Mouse (Mus musculus) MEL (cell line): ENCODE data around the gene Gsg1l2. TPM values are rescaled to one million over a fixed set of nuclear protein-coding genes. Genes with fewer than 3 reads are reported as not detected.

Experiments
- DNase-seq: peaks from one replicate; pipeline ENCODE4 v3.0.0; 2011; ENCODE audit warnings: low read depth, low spot score
- H3K27ac ChIP-seq: 2 replicates; pipeline ENCODE4 v1.5.1; 2012; ENCODE audit warnings: low read depth, mild to moderate bottlenecking, control low read depth, low read length, moderate library complexity; ENCODE audit not compliant: control insufficient read depth
- H3K27me3 ChIP-seq, 2 experiments: fragments of 150-350 bp in 1 of 2; sonication (generic) in 1 of 2; 2 replicates each; pipeline ENCODE4 v1.6.1; 2012; ENCODE audit warnings: low read length in 2 of 2, mild to moderate bottlenecking in 2 of 2, improper control_type of control experiment in 1 of 2, moderate library complexity in 1 of 2; ENCODE audit not compliant: insufficient read depth in 2 of 2, control insufficient read depth in 1 of 2
- H3K36me3 ChIP-seq, 2 experiments: 2 replicates each; pipeline ENCODE4 v1.6.1; 2012 to 2014; ENCODE audit warnings: low read length in 2 of 2, improper control_type of control experiment in 1 of 2, inconsistent platforms in 1 of 2, mild to moderate bottlenecking in 1 of 2; ENCODE audit not compliant: insufficient read depth in 2 of 2, control insufficient read depth in 1 of 2
- H3K4me1 ChIP-seq, 2 experiments: fragments of 150-350 bp in 1 of 2; sonication (generic) in 1 of 2; 2 replicates each; pipeline ENCODE4 v1.6.1; 2012; ENCODE audit warnings: low read length in 2 of 2, improper control_type of control experiment in 1 of 2, mild to moderate bottlenecking in 1 of 2; ENCODE audit not compliant: insufficient read depth in 2 of 2, control insufficient read depth in 1 of 2
- H3K4me3 ChIP-seq, 2 experiments: fragments of 150-350 bp in 1 of 2; sonication (generic) in 1 of 2; 2 replicates each; pipeline ENCODE4 v1.5.1; 2012; ENCODE audit warnings: low read depth in 2 of 2, low read length in 2 of 2, mild to moderate bottlenecking in 2 of 2, moderate library complexity in 2 of 2, control low read depth in 1 of 2, improper control_type of control experiment in 1 of 2; ENCODE audit not compliant: control insufficient read depth in 1 of 2, insufficient read depth in 1 of 2
- H3K79me2 ChIP-seq: 2 replicates; pipeline ENCODE4 v1.6.1; 2012; ENCODE audit warnings: mild to moderate bottlenecking, low read length, moderate library complexity; ENCODE audit not compliant: control insufficient read depth, poor library complexity, insufficient read depth
- H3K9ac ChIP-seq: 2 replicates; pipeline ENCODE4 v1.6.1; 2012; ENCODE audit warnings: low read depth, mild to moderate bottlenecking, control low read depth, low read length, moderate library complexity; ENCODE audit not compliant: control insufficient read depth, poor library complexity, severe bottlenecking
- H3K9me3 ChIP-seq: fragments of 150-350 bp; sonication (generic); replicated peaks from 2 replicates; pipeline ENCODE4 v1.6.1; 2012; ENCODE audit warnings: mild to moderate bottlenecking, low read length, improper control_type of control experiment, moderate library complexity; ENCODE audit not compliant: insufficient read depth
- CHD1 ChIP-seq: IDR thresholded peaks from 2 replicates; pipeline ENCODE4 v1.6.1; 2012; ENCODE audit warnings: low read depth, mild to moderate bottlenecking, inconsistent platforms, low read length, improper control_type of control experiment
- CHD2 ChIP-seq: IDR thresholded peaks from 2 replicates; pipeline ENCODE4 v1.6.1; 2011; ENCODE audit warnings: low read length, improper control_type of control experiment
- CTCF ChIP-seq, 3 experiments: IDR thresholded peaks in 2 of 3; conservative IDR thresholded peaks in 1 of 3; 2 replicates each; pipeline ENCODE4 v1.5.1; 2011 to 2012; ENCODE audit warnings: low read length in 3 of 3, low read depth in 2 of 3, mild to moderate bottlenecking in 2 of 3, improper control_type of control experiment in 1 of 3, inconsistent platforms in 1 of 3, mixed read lengths in 1 of 3, moderate library complexity in 1 of 3; ENCODE audit not compliant: control insufficient read depth in 1 of 3, insufficient read depth in 1 of 3, poor library complexity in 1 of 3, severe bottlenecking in 1 of 3
- E2F4 ChIP-seq: IDR thresholded peaks from 2 replicates; pipeline ENCODE4 v1.6.1; 2011; ENCODE audit warnings: low read depth, low read length, improper control_type of control experiment, borderline replicate concordance
- ELF1 ChIP-seq: IDR thresholded peaks from 2 replicates; pipeline ENCODE4 v1.6.1; 2014; ENCODE audit warnings: low read depth, mild to moderate bottlenecking, inconsistent platforms, low read length, improper control_type of control experiment, moderate library complexity
- HCFC1 ChIP-seq: IDR thresholded peaks from 2 replicates; pipeline ENCODE4 v1.6.1; 2012; ENCODE audit warnings: low read depth, mild to moderate bottlenecking, inconsistent platforms, low read length, improper control_type of control experiment, moderate library complexity
- KAT2A ChIP-seq: conservative IDR thresholded peaks from 2 replicates; pipeline ENCODE4 v1.6.1; 2012; ENCODE audit warnings: low read depth, low read length, improper control_type of control experiment, inconsistent platforms
- MAFK ChIP-seq: IDR thresholded peaks from 2 replicates; pipeline ENCODE4 v1.6.1; 2011; ENCODE audit warnings: low read depth, mild to moderate bottlenecking, low read length, improper control_type of control experiment, borderline replicate concordance
- MAZ ChIP-seq: IDR thresholded peaks from 2 replicates; pipeline ENCODE4 v1.6.1; 2012; ENCODE audit warnings: low read depth, mild to moderate bottlenecking, inconsistent platforms, low read length, improper control_type of control experiment
- MEF2A ChIP-seq: IDR thresholded peaks from 2 replicates; pipeline ENCODE4 v1.6.1; 2014; ENCODE audit warnings: low read depth, mild to moderate bottlenecking, inconsistent platforms, low read length, improper control_type of control experiment; ENCODE audit not compliant: poor library complexity, insufficient replicate concordance, severe bottlenecking; ENCODE audit errors: extremely low read depth
- MXI1 ChIP-seq: IDR thresholded peaks from 2 replicates; pipeline ENCODE4 v1.6.1; 2011; ENCODE audit warnings: mild to moderate bottlenecking, low read depth, low read length, improper control_type of control experiment
- MYB ChIP-seq: IDR thresholded peaks from 2 replicates; pipeline ENCODE4 v1.6.1; 2011; ENCODE audit warnings: mild to moderate bottlenecking, low read depth, low read length, improper control_type of control experiment
- MYC ChIP-seq: IDR thresholded peaks from 2 replicates; pipeline ENCODE4 v1.6.1; 2011; ENCODE audit warnings: low read depth, mild to moderate bottlenecking, low read length, improper control_type of control experiment, moderate library complexity
- POLR2A ChIP-seq, 2 experiments: IDR thresholded peaks; 2 replicates each; pipeline ENCODE4 v1.6.1; 2011 to 2012; ENCODE audit warnings: low read length in 2 of 2, mild to moderate bottlenecking in 2 of 2, control low read depth in 1 of 2, improper control_type of control experiment in 1 of 2, low read depth in 1 of 2, moderate library complexity in 1 of 2; ENCODE audit not compliant: control insufficient read depth in 1 of 2, insufficient read depth in 1 of 2, poor library complexity in 1 of 2
- SIN3A ChIP-seq: IDR thresholded peaks from 2 replicates; pipeline ENCODE4 v1.6.1; 2012; ENCODE audit warnings: low read length, improper control_type of control experiment, inconsistent platforms
- TAL1 ChIP-seq: IDR thresholded peaks from 2 replicates; pipeline ENCODE4 v1.6.1; 2012; ENCODE audit warnings: mild to moderate bottlenecking, inconsistent platforms, low read length, moderate library complexity, mixed read lengths
- USF2 ChIP-seq, 2 experiments: IDR thresholded peaks; 2 replicates each; pipeline ENCODE4 v1.6.1; 2011 to 2012; ENCODE audit warnings: improper control_type of control experiment in 2 of 2, low read length in 2 of 2, borderline replicate concordance in 1 of 2, inconsistent platforms in 1 of 2, low read depth in 1 of 2, mild to moderate bottlenecking in 1 of 2; ENCODE audit not compliant: insufficient read depth in 1 of 2
- ZC3H11A ChIP-seq: IDR thresholded peaks from 2 replicates; pipeline ENCODE4 v1.6.1; 2012; ENCODE audit warnings: low read depth, mild to moderate bottlenecking, inconsistent platforms, low read length, improper control_type of control experiment
- polyA plus RNA-seq, 2 experiments: library from polyadenylated mRNA; stranded (reverse) in 1 of 2; unstranded in 1 of 2; fragments of >175 nt in 1 of 2; fragments of >200 nt in 1 of 2; gene quantifications; 2 replicates each; pipeline versions ENCODE4 v1.2.1 to v1.2.4; 2012; ENCODE audit warnings: low replicate concordance in 2 of 2, low read depth in 1 of 2; ENCODE audit not compliant: insufficient read length in 2 of 2, insufficient read depth in 1 of 2, missing spikeins in 1 of 2
- total RNA-seq: library from RNA; depleted of rRNA; stranded (reverse); fragments of 300-350 nt; gene quantifications from 2 replicates; pipeline ENCODE4 v1.2.3, GENCODE M21; 2012

Gene Gsg1l2
- total and polyA plus RNA-seq, 3 experiments, result not detected

GRCm38 (mm10) chr11:67811535-67811934 is 37.1 kb downstream of the Gsg1l2 start:
- no peaks in the 10 kb centered on the region for H3K9me3 ChIP-seq
- no peak overlapping the region for H3K27ac ChIP-seq
- no peaks in the 10 kb centered on the region for H3K79me2 ChIP-seq
- no peak for TF ChIP-seq CHD2
- TF ChIP-seq MAZ, result no peak
- no peak for TF ChIP-seq CHD1
- no peak for TF ChIP-seq TAL1
- no peak for TF ChIP-seq MYC
- TF ChIP-seq MEF2A, result no peak
- no peak for TF ChIP-seq POLR2A (IDR thresholded peaks at IDR 0.05; ENCODE audit: control insufficient read depth in 1 of 2, insufficient read depth in 1 of 2, low read depth in 1 of 2, low read length in 2 of 2, poor library complexity in 1 of 2)
- no peak for TF ChIP-seq ZC3H11A
- TF ChIP-seq HCFC1, result no peak
- TF ChIP-seq KAT2A, result no peak
- no peak for TF ChIP-seq ELF1
- TF ChIP-seq E2F4, result no peak
- H3K9ac ChIP-seq, result no peak overlapping the region
- no peaks in the 10 kb centered on the region for H3K27me3 ChIP-seq
- no peak overlapping the region for H3K4me3 ChIP-seq
- DNase-seq, result no peak
- H3K4me1 ChIP-seq, result no peaks in the 10 kb centered on the region
- H3K36me3 ChIP-seq, result no peaks in the 10 kb centered on the region

DNA sequence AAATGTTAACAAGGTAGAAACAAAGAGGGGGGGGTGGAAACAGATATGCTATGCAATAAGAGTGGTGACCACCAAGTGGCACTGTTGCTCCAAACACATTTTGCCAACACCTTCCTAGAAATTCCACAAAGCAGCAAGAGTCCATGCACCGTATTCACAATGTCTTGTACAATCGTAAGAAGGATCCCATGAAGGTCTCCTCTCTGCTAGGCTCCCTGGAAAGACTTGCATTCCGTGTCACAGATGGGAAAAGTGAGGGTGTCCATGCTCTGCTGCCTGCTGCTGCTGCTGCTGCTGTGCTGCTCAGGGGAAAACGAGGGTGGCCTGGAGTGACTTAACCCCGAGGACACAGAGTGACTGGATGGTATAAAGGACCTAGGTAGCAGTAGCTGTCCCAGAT is 45.2 kb downstream of the Gsg1l2 start:
- no peaks in the 10 kb centered on the region for H3K79me2 ChIP-seq
- H3K9ac ChIP-seq, result no peak overlapping the region
- TF ChIP-seq KAT2A (no peak), CTCF (IDR thresholded peaks at IDR 0.05 in 2 of 3, conservative IDR thresholded peaks at IDR 0.05 in 1 of 3; ENCODE audit: control insufficient read depth in 1 of 3, insufficient read depth in 1 of 3, low read depth in 2 of 3, low read length in 3 of 3, poor library complexity in 1 of 3, severe bottlenecking in 1 of 3) (peak in 1 of 3 experiments; percentile 4; a peak in 2 of 6 replicates)
- no peaks in the 10 kb centered on the region for H3K36me3 ChIP-seq
- no peaks in the 10 kb centered on the region for H3K4me1 ChIP-seq
- H3K9me3 ChIP-seq, result no peaks in the 10 kb centered on the region
- no peak for DNase-seq
- no peak overlapping the region for H3K27ac ChIP-seq
- H3K27me3 ChIP-seq, result no peaks in the 10 kb centered on the region
- H3K4me3 ChIP-seq, result no peak overlapping the region

DNA sequence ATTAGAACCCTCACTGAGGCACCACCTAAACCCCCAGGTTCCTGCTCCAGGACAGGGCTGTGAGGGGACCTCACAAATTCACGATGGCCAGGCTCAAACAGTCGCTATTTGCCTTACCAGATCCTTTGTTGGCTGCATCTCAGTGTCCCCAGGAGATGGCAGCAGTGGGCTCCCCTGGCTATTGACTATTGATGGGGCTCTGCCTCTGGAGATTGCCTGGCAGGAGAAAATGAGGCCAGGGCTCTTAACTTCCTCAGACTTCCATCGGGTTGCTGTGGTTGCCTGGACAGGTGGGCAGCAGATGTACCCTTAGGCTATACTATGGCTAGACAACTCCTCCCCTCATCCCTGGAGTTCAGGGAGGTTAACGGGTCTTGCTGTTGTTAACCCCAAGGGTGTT is 45.8 kb downstream of the Gsg1l2 start:
- H3K27ac ChIP-seq, result no peak overlapping the region
- no peak overlapping the region for H3K4me3 ChIP-seq
- DNase-seq, result no peak
- H3K36me3 ChIP-seq, result no peaks in the 10 kb centered on the region
- no peaks in the 10 kb centered on the region for H3K4me1 ChIP-seq
- no peaks in the 10 kb centered on the region for H3K9me3 ChIP-seq
- no peak overlapping the region for H3K9ac ChIP-seq
- H3K27me3 ChIP-seq, result no peaks in the 10 kb centered on the region
- H3K79me2 ChIP-seq, result no peaks in the 10 kb centered on the region
- TF ChIP-seq CTCF (IDR thresholded peaks at IDR 0.05 in 2 of 3, conservative IDR thresholded peaks at IDR 0.05 in 1 of 3; ENCODE audit: control insufficient read depth in 1 of 3, insufficient read depth in 1 of 3, low read depth in 2 of 3, low read length in 3 of 3, poor library complexity in 1 of 3, severe bottlenecking in 1 of 3), result peak in 1 of 3 experiments; percentile 18; a peak in 1 of 6 replicates
- TF ChIP-seq SIN3A, result no peak
- no peak for TF ChIP-seq MYB
- no peak for TF ChIP-seq MAFK
- no peak for TF ChIP-seq USF2 (IDR thresholded peaks at IDR 0.05; ENCODE audit: borderline replicate concordance in 1 of 2, insufficient read depth in 1 of 2, low read depth in 1 of 2, low read length in 2 of 2)
- TF ChIP-seq MXI1, result no peak
